Mouse (Mus musculus) testis, adult 2 months (tissue): ENCODE results near the gene Ubl4b. TPM values are rescaled to one million over a fixed set of nuclear protein-coding genes. Genes with fewer than 3 reads are reported as not detected.

ENCODE experiments used
- H3K27ac ChIP-seq: fragments of 200-500 bp; 2 replicates; pipeline ENCODE4 v1.5.1; 2012; ENCODE audit warnings: low read depth, low read length; ENCODE audit not compliant: control insufficient read depth, insufficient read depth
- H3K27me3 ChIP-seq: fragments of 200-500 bp; 2 replicates; pipeline ENCODE4 v1.6.1; 2012; ENCODE audit warnings: mild to moderate bottlenecking, low read length, moderate library complexity; ENCODE audit not compliant: control insufficient read depth, insufficient read depth
- H3K36me3 ChIP-seq: fragments of 200-500 bp; 2 replicates; pipeline ENCODE4 v1.6.1; 2012; ENCODE audit warnings: mild to moderate bottlenecking, low read length; ENCODE audit not compliant: control insufficient read depth, insufficient read depth
- H3K4me1 ChIP-seq: fragments of 200-500 bp; 2 replicates; pipeline ENCODE4 v1.6.1; 2012; ENCODE audit warnings: low read length; ENCODE audit not compliant: control insufficient read depth, insufficient read depth
- H3K4me3 ChIP-seq: fragments of 200-500 bp; 2 replicates; pipeline ENCODE4 v1.5.1; 2012; ENCODE audit warnings: low read depth, mild to moderate bottlenecking, low read length, moderate library complexity, mixed read lengths; ENCODE audit not compliant: control insufficient read depth
- CTCF ChIP-seq: fragments of 200-500 bp; IDR thresholded peaks from 2 replicates; pipeline ENCODE4 v1.5.1; 2012; ENCODE audit warnings: low read depth, mild to moderate bottlenecking, inconsistent platforms, low read length, moderate library complexity; ENCODE audit not compliant: control insufficient read depth, insufficient read depth, insufficient replicate concordance
- POLR2A ChIP-seq: fragments of 200-500 bp; IDR thresholded peaks from 2 replicates; pipeline ENCODE4 v1.6.1; 2012; ENCODE audit warnings: low read depth, mild to moderate bottlenecking, inconsistent platforms, low read length, moderate library complexity; ENCODE audit not compliant: control insufficient read depth
- polyA plus RNA-seq: library from polyadenylated mRNA; depleted of rRNA; stranded (reverse); fragments of >200 nt; gene quantifications from 2 replicates; pipeline ENCODE4 v1.2.3, GENCODE M21; 2012; rRNA removed

Gene Ubl4b
- polyA plus RNA-seq, 1 experiment, result 255 TPM

DNA sequence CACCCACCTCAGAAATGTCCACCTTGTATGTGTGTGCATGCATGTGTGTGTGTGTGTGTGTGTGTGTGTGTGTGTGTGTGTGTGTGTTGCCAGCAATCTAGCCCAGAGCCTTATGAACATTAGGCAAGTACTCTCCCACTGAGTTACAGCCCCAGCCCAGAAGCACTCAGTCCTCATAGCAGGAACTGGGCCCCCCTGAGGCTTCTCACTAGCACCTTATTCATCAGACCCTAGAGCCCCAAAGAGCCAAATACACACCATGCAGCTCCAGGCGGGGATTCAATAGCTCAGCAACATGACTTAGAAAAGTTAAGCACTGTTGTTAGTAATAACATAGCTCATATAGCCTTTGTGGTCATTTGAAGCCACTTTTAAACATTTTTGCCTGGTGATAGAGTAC is 50.3 kb downstream of the Ubl4b start:
- Histone ChIP-seq H3K36me3 (no peaks in the 10 kb centered on the region), H3K27me3 (no peaks in the 10 kb centered on the region), H3K4me1 (no peaks in the 10 kb centered on the region), H3K4me3 (no peak overlapping the region), H3K27ac (no peak overlapping the region)
- no peak for TF ChIP-seq CTCF
- TF ChIP-seq POLR2A, result no peak

DNA sequence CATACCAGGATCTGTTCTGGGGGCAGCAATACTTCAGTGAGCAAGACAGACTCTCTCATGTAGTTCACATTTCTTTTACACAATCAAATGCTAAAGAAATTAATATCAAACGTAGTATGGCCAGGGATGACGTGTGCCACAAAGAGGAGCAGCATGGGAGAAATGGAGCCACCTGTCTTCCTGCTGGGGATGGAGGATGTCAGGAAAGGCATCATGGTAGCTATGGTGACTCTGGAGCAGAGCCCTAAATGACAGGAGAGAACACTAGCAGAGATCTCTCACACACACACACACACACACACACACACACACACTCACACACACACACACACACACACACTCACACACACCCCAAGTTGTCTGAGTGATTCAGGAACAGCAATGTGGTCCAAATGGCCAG is 51.2 kb downstream of the Ubl4b start:
- Histone ChIP-seq H3K36me3 (no peaks in the 10 kb centered on the region), H3K4me1 (no peaks in the 10 kb centered on the region), H3K4me3 (no peak overlapping the region), H3K27ac (no peak overlapping the region), H3K27me3 (no peaks in the 10 kb centered on the region)
- TF ChIP-seq POLR2A (no peak), CTCF (no peak)

Other genes with a start within 250 kb of the Ubl4b start
- gene Rbm15, start 221.4 kb downstream of the Ubl4b start, polyA plus RNA-seq, result 8.5 and 8.8 TPM in 2 replicates
- gene Kcnc4, start 95.5 kb downstream of the Ubl4b start, polyA plus RNA-seq, result 0.07 and 1.8 TPM in 2 replicates
- gene Slc6a17, start 37.1 kb downstream of the Ubl4b start, polyA plus RNA-seq, result 0.88 and 1.00 TPM in 2 replicates
- 0.05 and 0.18 TPM in 2 replicates for gene Alx3, start 40.0 kb upstream of the Ubl4b start, polyA plus RNA-seq
- not detected in 2 replicates for gene Gm10961, start 76.2 kb upstream of the Ubl4b start, polyA plus RNA-seq
- gene Strip1, start 76.6 kb upstream of the Ubl4b start, polyA plus RNA-seq, result 19.2 and 21.2 TPM in 2 replicates
- 35.7 and 48.2 TPM in 2 replicates for gene Ahcyl1, start 141.5 kb upstream of the Ubl4b start, polyA plus RNA-seq
- 2.8 and 3.5 TPM in 2 replicates for gene Csf1, start 205.4 kb upstream of the Ubl4b start, polyA plus RNA-seq